Mouse (Mus musculus) lung, adult 2 months (tissue): Measurements from ENCODE around the gene Phf23.

Experiments used
- CTCF ChIP-seq: fragments of 200-500 bp; IDR thresholded peaks from 2 replicates; pipeline ENCODE4 v1.5.1; 2011; ENCODE audit warnings: mild to moderate bottlenecking, low read length, control low read depth; ENCODE audit not compliant: insufficient read depth
- POLR2A ChIP-seq: fragments of 200-500 bp; IDR thresholded peaks from 2 replicates; pipeline ENCODE4 v1.6.1; 2011; ENCODE audit warnings: low read depth, mild to moderate bottlenecking, control low read depth, low read length, borderline replicate concordance; ENCODE audit errors: extremely low read depth

DNA sequence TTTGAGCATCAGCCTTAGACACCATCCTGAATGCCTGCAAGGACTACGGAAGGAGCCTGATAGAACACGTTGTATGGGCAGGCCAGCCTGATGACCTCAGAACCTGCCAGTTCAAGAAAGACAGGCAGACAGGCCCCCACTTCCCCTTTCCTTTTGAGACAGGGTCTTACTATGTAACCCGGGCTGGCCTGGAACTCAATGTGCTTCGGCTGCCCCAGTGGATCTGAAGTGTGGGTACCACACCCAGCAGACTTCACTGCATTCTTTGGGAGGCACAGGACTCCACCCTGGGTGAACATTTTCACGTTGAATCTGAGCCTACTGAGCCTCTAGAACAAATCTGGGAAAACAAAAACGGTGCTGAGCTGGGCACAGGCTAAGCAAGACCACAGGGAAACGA lies 42.6 kb downstream of the Phf23 start:
- TF ChIP-seq CTCF (no peak), POLR2A (no peak)
